Mouse (Mus musculus): ENCODE data around the gene Zfp398.
"Not testable (repeated sequence)": the region's sequence is repeated elsewhere in the genome, so short reads cannot be mapped to it uniquely, and the experiment has no call there.

The Zfp398 gene

GRCm38 (mm10) chr6:47827462-47827861, 8.0 kb upstream of the Zfp398 start:
- DNase-seq (ENCODE audit: low read depth): no peak

GRCm38 (mm10) chr6:47828950-47829349, 6.5 kb upstream of the Zfp398 start:
- DNase-seq (ENCODE audit: low read depth): no peak

- no peak for DNase-seq (ENCODE audit: low read depth)
Measured at GRCm38 (mm10) chr6:47830104-47831078, 5.1 kb upstream of the Zfp398 start, which contains the start of gene Zfp786. Gene Zfp786, minus strand, starts transcription at chr6:47830867.

- DNase-seq (ENCODE audit: low read depth): no peak
Measured at GRCm38 (mm10) chr6:47832220-47832619, 3.2 kb upstream of the Zfp398 start.

GRCm38 (mm10) chr6:47835984-47836521, 592 bp downstream of the Zfp398 start:
- no peak for DNase-seq (ENCODE audit: low read depth)

GRCm38 (mm10) chr6:47837630-47838029, 2.2 kb downstream of the Zfp398 start:
- DNase-seq (ENCODE audit: low read depth): no peak

- no peak for DNase-seq (ENCODE audit: low read depth)
Measured at GRCm38 (mm10) chr6:47841077-47841476, 5.6 kb downstream of the Zfp398 start.

GRCm38 (mm10) chr6:47841831-47842230, 6.4 kb downstream of the Zfp398 start:
- no peak for DNase-seq (ENCODE audit: low read depth)

GRCm38 (mm10) chr6:47842337-47842736, 6.9 kb downstream of the Zfp398 start:
- no peak for DNase-seq (ENCODE audit: low read depth)

GRCm38 (mm10) chr6:47845779-47846178, 10.3 kb downstream of the Zfp398 start:
- DNase-seq (ENCODE audit: low read depth): no peak

GRCm38 (mm10) chr6:47857241-47857640, 21.8 kb downstream of the Zfp398 start:
- no peak for DNase-seq (ENCODE audit: low read depth)

GRCm38 (mm10) chr6:47857729-47858128, 22.3 kb downstream of the Zfp398 start:
- DNase-seq (ENCODE audit: low read depth): not testable (repeated sequence)

GRCm38 (mm10) chr6:47872266-47872665, 36.8 kb downstream of the Zfp398 start:
- no peak for DNase-seq (ENCODE audit: low read depth)

- DNase-seq (ENCODE audit: low read depth): no peak
Measured at GRCm38 (mm10) chr6:47877058-47877457, 41.6 kb downstream of the Zfp398 start, which contains the start of gene Zfp282. Gene Zfp282, plus strand, starts transcription at chr6:47877204.

GRCm38 (mm10) chr6:47877461-47878132, 42.1 kb downstream of the Zfp398 start:
- peak; percentile 79 for DNase-seq (ENCODE audit: low read depth)

GRCm38 (mm10) chr6:47878133-47878514, 42.7 kb downstream of the Zfp398 start:
- DNase-seq (ENCODE audit: low read depth): no peak

- DNase-seq (ENCODE audit: low read depth): no peak
Measured at GRCm38 (mm10) chr6:47878593-47878992, 43.1 kb downstream of the Zfp398 start.

GRCm38 (mm10) chr6:47879049-47879716, 43.7 kb downstream of the Zfp398 start:
- no peak for DNase-seq (ENCODE audit: low read depth)

GRCm38 (mm10) chr6:47880166-47880565, 44.7 kb downstream of the Zfp398 start:
- DNase-seq (ENCODE audit: low read depth): no peak

GRCm38 (mm10) chr6:47888812-47889383, 53.4 kb downstream of the Zfp398 start:
- no peak for DNase-seq (ENCODE audit: low read depth)

- DNase-seq (ENCODE audit: low read depth): no peak
Measured at GRCm38 (mm10) chr6:47899416-47899815, 64.0 kb downstream of the Zfp398 start.

- DNase-seq (ENCODE audit: low read depth): peak; percentile 13
Measured at GRCm38 (mm10) chr6:47903587-47903986, 68.1 kb downstream of the Zfp398 start.

All from fibroblast of lung, adult 2 months (primary cell).